Mouse (Mus musculus): ENCODE data around the gene Fchsd2.

The Fchsd2 gene

DNA sequence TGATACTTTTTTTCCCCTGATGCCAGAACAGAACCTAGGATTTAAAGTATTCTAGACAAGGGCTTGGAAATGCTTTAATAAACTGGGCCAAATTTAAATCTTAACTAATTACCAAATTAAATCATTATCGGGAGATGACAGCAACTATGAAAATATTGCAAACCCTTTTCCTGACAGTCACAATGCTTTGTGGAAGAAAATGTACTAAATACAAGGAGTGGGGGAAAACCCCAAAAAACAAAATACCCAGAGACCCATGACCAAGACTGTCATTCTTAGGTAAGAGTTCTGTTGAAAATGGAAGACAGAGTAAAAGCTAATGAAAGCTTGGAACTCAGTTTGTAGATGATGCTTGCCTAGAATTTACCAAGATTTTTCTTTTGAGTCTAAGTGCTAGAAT is 78.3 kb downstream of the Fchsd2 start:
- CTCF ChIA-PET = interaction anchor here (0.6 kb wide), 1 partner anchor 89 kb away, joined by 6 read pairs; no protein-coding TSS in a partner anchor

DNA sequence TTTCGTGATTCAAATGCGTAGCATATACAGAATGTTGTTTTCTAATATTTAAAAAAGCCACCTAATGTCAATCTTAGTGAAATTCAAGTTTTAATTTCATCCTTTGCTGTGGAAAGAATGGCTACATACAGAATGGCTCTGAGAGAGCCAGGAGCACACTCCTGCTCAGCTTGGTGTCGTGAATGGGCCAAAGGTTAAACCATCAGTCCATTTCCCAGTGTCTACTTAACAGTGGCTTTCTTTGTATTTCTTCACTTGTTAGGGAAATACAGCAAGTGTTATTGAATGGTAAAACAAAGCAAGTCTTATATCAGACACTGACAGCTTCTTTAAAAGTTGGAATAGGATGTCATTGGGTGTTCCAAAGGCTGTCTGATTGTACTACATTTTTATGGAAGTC is 80.7 kb downstream of the Fchsd2 start:
- CTCF ChIA-PET = no interaction called here

DNA sequence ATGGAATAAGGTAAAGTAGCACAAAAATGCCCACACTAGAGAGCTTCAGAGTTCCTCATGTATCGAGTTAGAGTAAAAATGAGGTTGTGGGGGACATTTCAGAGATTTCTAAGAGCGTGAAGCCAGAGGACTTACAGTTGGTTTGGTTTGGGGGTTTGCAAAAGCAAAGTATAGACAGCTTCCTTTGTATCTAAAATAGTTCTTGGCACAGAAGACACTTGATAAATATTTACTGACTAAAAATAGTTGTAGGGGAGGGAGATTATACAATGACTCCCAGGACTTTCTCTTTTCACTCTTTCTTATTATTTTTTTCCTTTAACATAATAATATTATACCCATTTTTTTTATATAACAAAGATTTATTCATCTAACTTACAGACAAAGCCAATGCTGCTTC is 86.1 kb downstream of the Fchsd2 start:
- CTCF ChIA-PET = no interaction called here

DNA sequence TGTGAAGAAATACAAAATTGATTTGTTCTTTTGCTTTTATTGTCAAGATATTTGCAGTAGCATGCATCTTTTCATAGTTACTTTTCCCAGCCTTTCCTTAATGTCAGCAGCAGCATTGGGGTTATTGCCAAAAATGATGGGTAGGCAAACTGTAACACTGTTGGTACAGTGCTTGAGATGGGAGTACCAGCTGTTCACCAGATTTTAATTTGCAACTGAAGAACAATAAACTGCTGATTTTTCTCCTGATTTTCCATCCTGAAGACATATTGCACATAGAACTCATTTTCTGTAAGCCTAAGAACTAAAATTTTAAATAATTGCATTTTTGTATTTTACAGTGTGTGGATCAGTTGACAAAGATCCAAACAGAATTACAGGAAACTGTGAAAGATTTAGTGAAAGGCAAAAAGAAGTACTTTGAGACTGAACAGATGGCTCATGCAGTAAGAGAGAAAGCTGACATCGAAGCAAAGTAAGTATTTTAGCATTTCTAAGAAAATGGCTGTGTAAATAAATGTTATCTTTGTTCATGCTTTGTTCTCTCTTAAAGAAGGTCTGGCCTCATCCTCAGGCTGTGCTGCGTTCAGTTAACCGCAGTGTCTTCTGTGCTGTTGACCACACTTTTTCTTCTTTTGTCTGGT is 98.8 kb downstream of the Fchsd2 start:
- CTCF ChIA-PET = no interaction called here

DNA sequence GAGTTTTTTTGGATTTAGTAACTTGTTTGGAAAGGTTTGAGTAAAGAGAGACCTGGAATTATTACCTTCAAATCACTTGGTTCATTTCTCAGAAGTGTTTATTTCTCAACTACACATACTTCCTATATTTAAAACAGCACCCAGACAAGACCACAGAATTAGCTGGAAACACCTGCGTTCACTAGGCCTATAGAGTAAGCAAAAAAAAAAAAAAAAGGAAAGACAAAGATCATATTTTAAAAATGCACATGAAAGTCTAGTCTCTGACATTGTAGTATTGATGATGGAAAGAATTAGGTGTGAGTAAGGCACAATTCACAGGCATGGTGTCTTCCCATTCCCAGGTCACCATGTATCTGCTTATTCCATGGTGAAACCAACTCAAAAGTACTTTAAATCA is 118.2 kb downstream of the Fchsd2 start:
- CTCF ChIA-PET = interaction anchor here (0.6 to 0.7 kb wide), 3 partner anchors 12 to 28 kb away, joined by 3 to 6 read pairs (median 4); no protein-coding TSS in a partner anchor

DNA sequence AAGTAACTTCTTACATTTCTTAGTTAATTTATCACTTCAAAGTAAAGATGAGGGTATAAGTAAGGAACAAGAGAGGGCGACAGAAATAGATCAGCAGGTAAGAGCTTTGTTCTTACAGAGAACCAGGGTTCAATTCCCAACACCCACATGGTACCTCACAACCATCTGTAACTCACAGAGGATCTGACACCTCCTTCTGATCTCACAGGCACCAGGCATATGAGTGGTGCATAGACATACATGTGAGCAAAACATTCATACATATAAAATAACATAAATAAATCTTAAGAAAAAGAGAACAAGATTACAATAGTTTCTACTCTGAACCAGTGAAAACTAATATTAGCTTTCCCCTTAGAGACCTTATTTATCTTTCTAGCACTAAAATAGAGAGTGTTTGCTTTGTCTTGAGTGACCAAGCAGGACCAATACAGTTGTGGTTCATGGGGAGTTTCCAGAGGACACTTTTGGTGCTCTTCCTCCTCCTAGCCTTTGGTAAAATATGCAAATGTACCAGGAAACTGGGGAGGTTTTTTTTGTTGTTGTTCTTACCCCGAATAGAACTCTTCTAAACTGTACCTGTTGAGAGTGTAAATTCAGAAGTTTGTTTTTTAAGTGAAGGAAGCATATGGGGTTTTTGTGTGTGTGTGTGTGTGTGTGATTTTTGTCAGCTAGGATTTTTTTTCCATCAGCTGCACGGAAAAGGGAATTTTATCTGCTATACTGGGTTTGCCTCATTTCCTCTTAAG is 121.0 kb downstream of the Fchsd2 start:
- CTCF ChIA-PET = interaction anchor here (0.7 to 1.3 kb wide), 2 partner anchors 10 to 97 kb away, joined by 4 read pairs; no protein-coding TSS in a partner anchor

DNA sequence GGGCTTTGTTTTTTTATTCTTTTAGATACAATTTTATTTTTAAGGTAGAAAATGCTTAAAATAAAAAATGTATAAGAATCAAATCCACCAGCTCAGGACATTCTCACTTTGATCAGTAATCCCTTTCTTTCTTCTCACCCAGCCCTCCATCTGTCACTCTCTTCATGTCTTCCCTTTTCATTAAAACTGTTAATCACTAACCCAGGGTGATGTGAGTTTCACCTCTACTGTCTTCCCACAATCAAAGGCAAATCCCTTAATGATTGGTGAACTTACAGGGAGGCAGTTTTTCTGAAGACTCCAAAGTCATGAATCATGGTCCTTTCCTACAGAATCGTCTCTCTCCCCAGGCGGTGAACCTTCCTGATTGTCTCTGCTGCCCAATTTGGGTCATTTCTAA is 124.1 kb downstream of the Fchsd2 start:
- CTCF ChIA-PET = no interaction called here

DNA sequence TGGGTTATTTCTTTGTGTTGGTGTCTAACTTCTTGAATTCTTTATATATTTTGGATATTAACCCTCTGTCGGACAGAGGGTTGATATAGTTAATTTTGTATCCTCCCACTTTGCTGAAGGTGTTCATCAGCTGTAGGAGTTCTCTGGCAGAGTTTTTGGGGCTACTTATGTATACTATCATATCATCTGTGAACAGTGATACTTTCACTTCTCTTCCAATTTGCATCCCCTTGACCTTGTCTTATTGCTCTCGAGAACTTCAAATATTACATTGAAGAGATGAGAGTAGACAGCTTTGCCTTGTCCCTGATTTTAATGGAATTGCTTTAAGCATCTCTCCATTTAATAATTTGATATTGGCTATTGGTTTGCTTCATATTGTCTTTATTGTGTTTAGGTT is 130.8 kb downstream of the Fchsd2 start:
- CTCF ChIA-PET = interaction anchor here (0.5 to 1.7 kb wide), 2 partner anchors 10 to 13 kb away, joined by 4 to 6 read pairs; no protein-coding TSS in a partner anchor

DNA sequence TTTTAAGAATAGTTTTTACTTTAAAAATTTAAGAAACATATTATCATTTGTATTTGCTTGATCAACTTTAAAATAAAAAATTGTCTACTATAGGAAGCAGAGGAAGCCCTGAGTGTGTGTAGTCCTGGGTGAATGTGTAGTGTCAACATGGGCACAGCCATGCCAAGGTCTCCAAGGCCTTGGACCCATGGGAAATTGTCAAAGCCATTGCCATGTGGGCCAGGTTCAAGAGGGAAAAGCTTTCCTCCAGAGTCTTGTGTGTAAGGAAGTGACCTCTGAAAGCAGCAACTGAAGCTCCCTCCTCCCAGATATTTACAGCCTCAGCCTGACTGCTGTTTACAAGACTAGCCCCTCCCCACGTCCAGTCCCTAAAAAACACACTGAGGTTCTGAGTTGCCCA is 136.7 kb downstream of the Fchsd2 start:
- CTCF ChIA-PET = no interaction called here

DNA sequence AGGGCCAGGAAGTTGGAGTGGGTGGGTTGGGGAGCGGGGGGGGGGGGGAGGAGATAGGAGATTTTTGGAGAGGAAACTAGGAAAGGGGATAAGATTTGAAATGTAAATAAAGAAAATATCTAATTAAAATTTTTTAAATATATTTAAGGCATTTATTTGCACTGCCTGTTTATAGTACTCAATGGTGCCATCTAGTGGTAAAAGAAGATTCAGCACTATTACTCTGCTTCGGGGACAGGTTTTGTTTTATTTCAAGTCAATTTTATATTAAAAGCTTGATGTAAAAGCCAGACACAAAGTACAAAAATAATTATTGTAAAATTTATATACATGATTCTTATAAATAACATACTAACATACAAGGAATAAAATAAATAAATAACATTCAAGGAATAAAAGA is 138.8 kb downstream of the Fchsd2 start:
- CTCF ChIA-PET = interaction anchor here (0.6 to 1.1 kb wide), 6 partner anchors 129 to 1285 kb away, joined by 3 to 12 read pairs (median 4); no protein-coding TSS in a partner anchor

DNA sequence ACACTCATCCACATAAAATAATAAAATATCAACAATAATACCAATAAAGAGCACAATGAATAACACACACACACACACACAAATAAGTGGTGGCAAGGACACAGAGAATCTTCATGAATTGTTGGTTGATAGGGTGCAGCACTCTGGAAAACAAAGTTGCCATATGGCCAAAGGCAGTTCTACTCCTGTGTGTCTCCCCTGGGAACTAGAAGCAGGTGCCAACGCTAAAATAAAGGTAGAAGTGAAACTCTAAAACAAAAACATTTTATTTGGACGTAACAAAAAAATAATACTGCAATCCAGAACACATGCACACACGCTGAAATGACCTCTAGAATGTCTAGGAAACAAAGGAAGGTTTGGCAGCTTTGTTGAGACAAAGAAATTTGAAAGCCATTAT is 140.1 kb downstream of the Fchsd2 start:
- CTCF ChIA-PET = interaction anchor here (1.6 kb wide), 1 partner anchor 172 kb away, joined by 4 read pairs; no protein-coding TSS in a partner anchor

DNA sequence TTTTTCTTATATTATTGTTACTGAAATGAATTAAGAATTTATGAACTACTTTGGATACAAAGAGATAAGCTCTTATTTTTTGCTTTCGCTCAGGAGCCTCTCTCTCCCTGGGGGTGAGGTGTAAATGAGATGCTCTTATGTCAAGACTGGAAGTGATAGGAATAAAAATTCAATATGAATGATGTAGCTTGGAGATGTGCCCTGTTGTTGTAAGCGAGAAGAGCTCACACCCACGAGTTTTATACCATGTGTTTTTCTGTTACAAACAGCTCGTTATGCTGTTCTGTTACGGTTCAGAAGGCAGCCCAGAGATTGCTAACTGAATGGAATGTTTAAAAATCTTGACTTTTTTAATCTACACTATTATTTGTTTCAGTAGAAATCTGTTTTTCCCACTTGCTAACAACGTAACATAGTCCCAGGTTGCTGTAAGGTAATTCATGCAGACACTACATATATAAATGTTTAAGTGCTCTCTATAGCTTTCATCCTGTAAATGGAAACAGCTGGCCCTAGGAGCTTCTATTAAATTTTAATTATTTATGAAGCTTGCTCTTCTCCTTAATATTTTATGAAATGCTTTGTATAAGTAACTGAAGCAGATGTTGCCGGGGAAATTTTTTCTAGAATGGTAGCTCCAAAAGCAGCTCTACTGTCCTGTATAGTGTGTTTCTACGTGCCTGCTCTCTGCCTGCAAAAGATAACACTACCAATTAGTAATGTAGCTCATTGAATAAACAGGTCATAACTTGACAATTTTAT is 144.2 kb downstream of the Fchsd2 start:
- CTCF ChIA-PET = interaction anchor here (1.6 kb wide), 1 partner anchor 9 kb away, joined by 4 read pairs; no protein-coding TSS in a partner anchor

DNA sequence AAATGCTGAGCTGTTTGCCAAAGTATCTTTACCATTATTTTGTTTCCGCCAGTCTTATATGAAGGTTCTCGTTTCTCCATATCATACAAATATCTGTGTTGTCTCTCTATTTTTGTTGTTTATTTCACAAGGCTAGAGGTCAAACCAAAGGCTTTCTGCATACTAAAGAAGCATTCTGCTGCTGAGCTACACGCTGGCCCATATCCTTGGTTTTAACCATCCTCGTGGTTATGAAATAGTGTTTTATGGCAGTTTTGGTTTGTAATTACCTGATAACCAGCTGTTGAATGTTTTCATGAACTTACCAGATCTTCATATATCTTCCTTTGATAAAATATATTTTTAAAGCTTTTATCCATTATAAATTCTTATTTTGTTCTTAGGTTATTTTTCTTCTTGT is 156.1 kb downstream of the Fchsd2 start:
- CTCF ChIA-PET = interaction anchor here (1.1 kb wide), 1 partner anchor 20 kb away, joined by 3 read pairs; no protein-coding TSS in a partner anchor

DNA sequence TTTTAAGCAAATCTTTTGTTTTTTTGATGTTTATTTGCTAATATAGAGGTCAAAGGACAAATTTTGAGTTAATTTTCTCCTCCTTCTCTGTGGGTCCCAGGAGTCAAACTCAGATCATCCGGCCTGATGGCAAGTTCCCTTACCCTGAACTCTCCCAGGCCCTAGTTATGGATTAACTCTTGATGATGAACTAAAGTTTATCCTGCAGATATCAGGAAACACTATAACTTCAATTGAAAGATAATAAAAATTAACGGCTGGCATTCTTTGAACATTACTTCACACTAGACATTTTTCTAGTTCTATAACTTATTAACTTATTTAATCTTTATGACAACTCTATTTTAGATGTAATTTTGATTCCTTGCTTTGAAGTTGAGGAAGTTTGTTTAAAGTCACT is 156.5 kb downstream of the Fchsd2 start:
- CTCF ChIA-PET = no interaction called here

DNA sequence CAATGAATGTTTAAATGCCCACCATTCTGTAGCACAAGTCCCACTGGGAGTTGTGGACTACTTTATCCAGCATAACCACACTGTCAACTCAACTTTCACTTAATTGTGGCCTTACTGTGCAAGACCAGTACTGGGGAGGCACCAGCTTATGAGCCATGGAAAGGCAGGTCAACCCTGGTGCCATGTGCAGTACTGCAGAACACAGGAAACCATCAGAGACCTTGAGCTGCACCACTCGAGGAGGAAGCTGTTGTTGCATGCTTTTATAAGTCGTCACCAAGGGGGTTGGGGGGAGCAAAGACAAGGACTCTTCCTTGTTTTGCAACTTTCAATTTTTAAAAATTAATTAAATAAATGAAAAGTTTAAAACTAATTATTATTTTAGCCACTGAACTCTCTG is 160.4 kb downstream of the Fchsd2 start:
- CTCF ChIA-PET = interaction anchor here (1.1 kb wide), 1 partner anchor 41 kb away, joined by 5 read pairs; no protein-coding TSS in a partner anchor

DNA sequence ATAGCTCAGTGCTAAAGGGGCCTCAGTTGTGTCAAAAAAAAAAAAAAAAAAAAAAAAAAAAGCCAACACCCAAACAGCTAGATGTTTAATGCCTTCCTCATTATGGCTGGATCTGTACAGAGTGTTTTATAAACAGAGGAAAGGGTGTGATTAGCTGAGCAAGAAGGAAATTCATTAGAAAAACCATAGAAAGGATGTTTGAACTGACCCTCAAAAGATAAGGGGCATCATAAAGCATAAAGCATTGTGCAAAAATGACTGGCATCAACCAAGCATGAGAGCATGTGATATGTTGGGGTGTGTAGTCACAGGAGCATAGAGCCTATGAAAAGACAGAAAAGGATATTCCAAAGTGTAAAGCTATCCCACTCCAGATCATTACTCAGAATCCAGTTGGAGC is 165.8 kb downstream of the Fchsd2 start:
- CTCF ChIA-PET = interaction anchor here (0.6 kb wide), 1 partner anchor 923 kb away, joined by 3 read pairs; no protein-coding TSS in a partner anchor

DNA sequence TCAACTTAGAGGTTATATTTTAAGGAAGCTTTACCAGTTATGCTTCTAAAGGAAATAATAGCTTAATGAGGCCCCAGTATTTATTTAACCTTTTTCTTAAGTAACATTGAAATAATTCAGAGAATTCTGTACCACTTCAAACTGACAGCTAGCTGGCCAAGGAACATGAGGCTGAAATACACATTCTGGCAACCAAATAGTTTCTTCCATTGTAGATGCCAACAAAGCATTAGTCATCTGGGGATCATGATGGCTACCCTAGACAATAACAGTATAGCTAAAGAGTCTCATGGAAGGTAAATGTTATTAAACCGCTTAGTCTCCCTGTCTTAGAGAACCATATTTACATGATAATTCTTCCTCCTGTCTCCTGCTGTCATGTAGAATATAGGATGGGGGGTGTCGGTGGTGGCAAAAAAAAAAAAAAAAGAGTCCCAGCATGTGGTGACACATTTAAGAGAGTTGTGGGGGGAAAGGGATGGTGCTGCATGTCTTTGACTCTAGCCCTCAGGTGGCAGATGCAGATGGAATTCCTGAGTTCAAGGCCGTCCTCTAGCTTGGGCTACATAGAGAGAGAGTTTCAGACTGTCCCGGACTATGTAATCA is 169.4 kb downstream of the Fchsd2 start:
- CTCF ChIA-PET = interaction anchor here (0.7 kb wide), 1 partner anchor 880 kb away, joined by 3 read pairs; no protein-coding TSS in a partner anchor

DNA sequence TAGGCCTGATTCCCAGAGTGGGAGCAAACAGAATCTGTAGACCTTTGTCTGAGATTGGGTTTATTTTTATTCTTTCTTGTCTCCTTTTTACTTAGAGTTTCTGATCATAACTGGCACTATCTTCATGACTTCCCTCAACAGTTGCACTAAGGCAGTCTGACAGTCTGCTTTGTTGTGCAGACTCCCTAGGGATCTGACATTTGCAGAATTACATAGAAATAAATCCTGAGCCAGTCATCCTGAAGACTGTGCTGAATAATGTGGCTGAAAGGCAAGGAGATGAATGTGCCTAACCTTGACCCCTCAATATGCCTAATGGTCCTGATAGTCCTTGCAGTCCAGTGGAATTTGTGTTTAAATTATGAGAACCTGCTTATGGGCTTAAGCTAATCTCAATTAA is 170.8 kb downstream of the Fchsd2 start:
- CTCF ChIA-PET = interaction anchor here (0.7 kb wide), 3 partner anchors 17 to 255 kb away, joined by 3 to 5 read pairs (median 3); no protein-coding TSS in a partner anchor

DNA sequence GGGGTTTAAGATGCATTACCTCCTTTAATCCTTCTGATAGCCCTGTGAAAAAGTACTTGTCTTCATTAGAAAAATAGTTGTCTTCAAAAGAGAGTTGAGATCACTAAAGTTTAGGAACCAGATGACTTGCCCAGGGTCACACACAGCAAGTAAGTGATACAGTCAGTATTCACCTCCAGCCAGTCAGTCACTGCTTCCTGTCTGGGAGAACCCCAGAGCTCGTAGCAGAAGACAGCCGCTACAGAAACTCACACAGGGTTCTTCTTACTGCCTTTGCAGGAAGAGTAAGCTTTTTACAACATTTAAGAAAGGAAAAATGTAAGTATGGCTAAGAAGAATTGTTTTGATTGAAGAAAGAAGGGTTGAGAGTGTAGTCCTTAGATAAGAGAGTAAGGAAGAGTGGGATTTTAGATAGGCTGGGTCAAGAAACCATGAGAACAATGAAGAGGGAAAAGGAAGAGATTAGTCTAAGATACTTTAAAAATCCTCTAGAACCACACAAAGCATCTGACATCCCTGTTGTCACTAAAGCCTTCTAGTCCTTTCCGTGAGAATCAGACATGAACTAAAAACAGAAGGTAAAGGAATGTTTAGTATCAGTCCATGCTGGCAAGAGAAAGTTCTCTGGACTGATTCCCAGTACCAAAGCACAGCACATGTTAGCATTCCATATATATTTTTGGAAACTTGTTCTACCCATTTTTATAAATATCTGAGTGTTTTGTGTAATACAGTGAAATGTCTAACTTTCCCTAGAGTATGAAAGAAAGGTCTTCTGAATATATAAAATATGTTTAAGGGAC is 175.0 kb downstream of the Fchsd2 start:
- CTCF ChIA-PET = interaction anchor here (0.7 kb wide), 1 partner anchor 105 kb away, joined by 5 read pairs; no protein-coding TSS in a partner anchor

DNA sequence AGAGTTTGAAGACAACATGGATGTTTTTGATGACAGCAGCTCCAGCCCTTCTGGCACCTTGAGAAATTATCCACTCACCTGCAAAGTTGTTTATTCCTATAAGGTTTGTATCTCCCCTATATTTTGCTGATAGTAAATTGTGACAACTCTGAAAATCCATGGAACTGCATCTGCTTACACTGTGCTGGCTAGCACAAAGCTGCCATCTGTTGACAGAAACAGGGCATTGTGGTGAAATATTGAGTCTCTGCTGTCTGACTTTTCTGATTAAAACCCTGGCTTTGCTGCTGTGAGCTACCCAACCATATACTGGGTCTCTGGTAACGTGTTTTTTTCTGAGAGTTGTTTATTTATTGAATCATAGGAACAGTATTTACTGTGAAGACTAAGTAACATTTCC is 178.9 kb downstream of the Fchsd2 start:
- CTCF ChIA-PET = interaction anchor here (0.5 kb wide), 1 partner anchor 20 kb away, joined by 3 read pairs; no protein-coding TSS in a partner anchor
